Mouse (Mus musculus): ENCODE data around the gene Atp2b1.
A peak's percentile ranks its signal among the peaks of the same experiment; 100 is the strongest.

DNA sequence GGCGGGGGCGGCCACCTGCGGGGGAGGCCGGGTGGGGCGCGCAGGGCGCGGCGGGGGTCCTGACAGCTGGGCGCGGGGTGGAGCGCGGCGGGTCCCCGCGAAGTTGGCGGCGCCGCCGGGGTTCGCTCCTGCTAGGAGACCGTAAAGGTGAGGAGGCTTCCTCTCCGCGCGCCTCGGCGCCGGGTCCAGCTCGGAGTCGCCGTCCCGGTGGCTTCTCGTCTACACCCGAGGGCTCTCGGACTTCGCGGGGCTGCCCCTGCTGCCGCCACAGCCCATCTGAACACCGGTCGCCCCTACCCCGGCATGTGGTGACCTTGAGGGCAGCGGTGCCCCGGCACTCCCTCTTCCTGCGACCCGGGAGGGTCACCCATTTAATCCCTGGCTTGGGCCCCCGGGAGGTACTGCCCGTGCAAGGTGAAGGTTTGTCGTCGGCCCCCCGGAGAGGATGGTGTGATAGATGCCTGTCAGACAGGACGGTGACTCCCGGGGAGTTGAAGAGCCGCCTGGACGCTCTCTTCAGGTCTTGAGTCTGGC, 1.3 kb downstream of the Atp2b1 start:
- TF ChIP-seq USF1 (IDR thresholded peaks at IDR 0.05; ENCODE audit: low read depth) (no peak), MYOG (IDR thresholded peaks at IDR 0.05; ENCODE audit: control insufficient read depth in 1 of 3, insufficient read depth in 1 of 3, insufficient read length in 2 of 3, low read depth in 2 of 3) (peak in 1 of 3 experiments; percentile 30), POLR2A (IDR thresholded peaks at IDR 0.05; ENCODE audit: insufficient read length, low read depth) (no peak), MYOD1 (IDR thresholded peaks at IDR 0.05; ENCODE audit: control insufficient read depth in 1 of 3, insufficient read length in 2 of 3, low read depth in 2 of 3) (peak in 1 of 3 experiments; percentile 66), MAX (IDR thresholded peaks at IDR 0.05; ENCODE audit: low read depth) (no peak)
